Mouse (Mus musculus) right cerebral cortex, postnatal 14 days (tissue): ENCODE results near the gene Churc1.
A peak's percentile ranks its signal among the peaks of the same experiment; 100 is the strongest.
"Not testable (repeated sequence)": the region's sequence is repeated elsewhere in the genome, so short reads cannot be mapped to it uniquely, and the experiment has no call there.

Experiments
- DNase-seq: peaks from one replicate; pipeline ENCODE4 v3.0.0; 2022

Churc1 gene

DNA sequence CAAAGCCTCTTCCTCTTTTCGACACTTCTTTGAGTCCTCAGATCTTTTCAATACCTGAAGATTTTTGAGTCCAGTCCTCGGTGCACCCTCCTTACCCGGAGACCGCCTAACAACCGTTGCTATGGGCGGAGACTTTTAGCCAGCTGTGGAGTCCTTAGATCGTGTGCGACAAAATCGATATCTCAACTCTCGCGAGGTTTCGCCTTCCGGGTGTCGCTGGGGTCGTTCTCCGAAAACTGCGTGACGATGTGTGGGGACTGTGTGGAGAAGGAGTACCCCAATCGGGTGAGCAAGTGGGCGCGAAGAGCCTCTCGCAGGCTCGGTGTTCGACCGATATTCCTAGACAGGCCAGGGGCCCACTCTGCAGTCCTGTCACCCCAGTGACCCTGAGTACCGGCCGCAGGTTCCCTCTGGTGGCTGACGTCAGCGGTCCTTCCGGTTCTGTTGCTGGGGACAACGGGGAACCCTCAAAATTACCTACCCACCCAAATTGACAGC is at the start of gene Churc1, which contains the start of gene Fntb:
Gene Churc1 (plus strand): TSS at position 185 of the 498 bp plus-strand sequence.
Gene Fntb (plus strand): TSS at position 236 of the 498 bp plus-strand sequence.
- DNase-seq, result peak; percentile 87

DNA sequence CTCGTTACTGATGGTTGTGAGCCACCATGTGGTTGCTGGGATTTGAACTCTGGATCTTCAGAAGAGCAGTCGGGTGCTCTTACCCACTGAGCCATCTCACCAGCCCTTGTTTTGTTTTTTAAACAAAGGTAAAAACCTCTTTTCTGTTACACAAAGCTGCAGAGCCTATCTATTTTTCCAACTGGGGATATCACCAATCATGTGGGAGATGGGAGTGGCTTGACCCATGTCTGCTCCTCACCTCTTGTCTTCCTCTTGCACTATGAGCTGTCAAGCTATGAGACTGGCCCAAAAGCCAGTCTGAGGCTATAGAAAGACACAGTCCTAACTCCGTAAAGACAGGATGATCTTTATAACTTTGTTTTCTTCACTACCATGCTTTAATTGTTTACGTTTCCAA is 47.0 kb upstream of the Churc1 start:
- DNase-seq, result no peak

DNA sequence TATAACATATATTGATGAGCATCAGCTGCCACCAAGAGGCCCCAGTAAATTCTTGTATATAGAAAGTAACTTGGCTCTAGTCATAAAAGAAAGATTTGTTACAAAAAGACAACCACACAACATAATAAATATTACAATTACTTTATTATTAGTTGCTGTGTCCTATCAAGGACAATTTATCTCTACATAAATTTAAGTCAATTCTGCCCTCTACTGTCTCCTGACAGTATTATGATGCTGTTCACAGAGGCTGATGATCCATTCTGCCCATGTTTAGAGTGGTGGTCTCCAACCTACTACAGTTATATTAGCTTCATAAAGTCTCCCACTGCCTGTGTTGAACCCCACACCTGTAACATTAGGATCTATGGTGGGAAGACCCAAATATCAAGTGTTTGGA is 44.8 kb upstream of the Churc1 start:
- DNase-seq, result no peak

DNA sequence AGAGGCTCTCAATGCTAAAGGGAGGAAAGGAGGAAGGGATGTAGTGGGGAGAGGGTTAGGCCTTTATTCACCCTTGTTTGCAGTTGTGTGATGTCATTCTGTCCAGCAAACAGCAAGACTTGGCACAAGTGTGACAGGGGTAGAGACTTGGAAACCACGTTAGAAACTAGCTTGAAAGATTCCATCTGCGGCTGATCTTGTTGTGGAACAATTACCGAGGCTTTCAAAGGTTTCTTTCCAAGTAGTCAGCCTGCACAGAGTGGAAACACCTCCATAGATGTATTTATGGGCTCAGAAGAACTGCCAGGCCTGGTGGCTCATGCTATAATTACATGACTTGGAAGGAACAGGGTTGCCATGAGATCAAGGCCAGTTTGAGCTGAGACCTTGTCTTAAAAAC is 43.3 kb upstream of the Churc1 start:
- no peak for DNase-seq

DNA sequence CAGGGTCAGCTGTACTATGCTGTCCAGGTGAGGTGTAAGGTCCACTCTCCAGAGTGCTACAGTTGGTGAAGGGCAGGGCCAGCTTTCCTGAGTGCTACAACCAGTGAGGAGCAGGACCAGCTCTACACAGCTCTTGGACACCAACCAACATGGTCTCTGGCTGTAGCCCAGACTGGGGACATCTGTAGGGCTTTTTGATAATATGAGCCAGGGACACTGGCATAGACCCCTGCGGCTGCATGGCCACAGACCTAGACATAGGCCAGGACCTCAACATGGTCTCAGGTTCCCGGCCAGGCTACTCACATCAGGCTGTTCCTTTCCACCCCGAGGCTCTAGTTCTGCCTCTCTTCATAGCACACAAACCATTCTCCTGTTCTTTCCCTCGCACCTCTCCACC is 37.4 kb upstream of the Churc1 start:
- DNase-seq, result no peak

DNA sequence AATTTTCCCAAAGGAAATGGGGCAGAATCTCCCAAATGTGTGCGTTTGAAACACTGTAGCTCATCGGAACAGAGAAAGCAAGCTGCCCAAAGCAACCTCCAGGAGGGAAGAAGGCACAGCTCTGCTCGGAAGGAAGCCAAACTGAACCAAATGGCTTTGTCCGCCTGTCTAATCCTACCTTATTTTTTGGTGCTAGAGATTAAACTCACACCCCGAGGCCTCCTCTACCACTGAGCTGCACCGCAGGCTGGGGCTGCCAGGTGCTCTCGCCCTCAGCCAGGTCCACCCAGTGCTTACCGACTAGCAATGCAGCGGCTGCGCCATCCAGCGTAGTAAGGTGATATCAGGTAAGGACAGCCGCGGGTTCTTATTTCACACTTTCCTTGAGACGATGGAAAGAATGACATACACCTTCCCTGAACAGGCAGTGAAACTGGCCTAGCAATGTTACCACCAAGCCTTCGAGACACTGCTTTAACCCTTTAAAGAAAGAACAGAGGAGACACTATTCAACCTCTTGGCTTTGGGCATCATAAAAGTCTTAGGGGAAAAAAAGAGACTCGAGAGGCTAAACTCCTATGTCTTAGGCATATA is 14.4 kb upstream of the Churc1 start:
- DNase-seq, result no peak

DNA sequence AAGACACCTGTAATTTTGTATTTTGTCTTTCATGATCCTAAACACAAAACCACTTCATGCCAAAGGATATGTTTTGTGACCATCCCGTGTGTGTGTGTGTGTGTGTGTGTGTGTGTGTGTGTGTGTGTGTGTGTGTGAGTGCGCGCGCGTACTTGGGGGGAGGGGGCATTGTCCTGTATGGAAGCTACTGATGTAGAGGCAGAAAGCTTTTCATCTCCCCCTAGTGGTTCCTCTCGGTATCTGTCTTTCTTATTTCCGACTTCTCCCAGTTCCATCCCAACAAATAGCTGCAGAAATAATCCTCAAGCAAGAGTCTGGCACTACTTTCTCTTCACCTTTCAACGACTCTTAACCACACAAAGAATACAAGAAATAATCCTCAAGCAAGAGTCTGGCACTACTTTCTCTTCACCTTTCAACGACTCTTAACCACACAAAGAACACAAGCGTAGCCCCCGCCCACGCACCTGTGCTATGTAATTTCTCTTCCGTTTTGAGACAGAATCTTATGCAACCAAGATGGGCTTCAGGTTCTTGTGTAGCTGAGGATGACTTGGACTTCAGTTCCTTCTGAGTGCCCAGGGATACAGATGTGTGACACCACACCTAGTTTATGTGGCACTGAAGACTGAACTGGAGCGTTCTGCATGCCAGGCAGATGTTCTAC is 12.6 kb upstream of the Churc1 start:
- peak; percentile 17 for DNase-seq

DNA sequence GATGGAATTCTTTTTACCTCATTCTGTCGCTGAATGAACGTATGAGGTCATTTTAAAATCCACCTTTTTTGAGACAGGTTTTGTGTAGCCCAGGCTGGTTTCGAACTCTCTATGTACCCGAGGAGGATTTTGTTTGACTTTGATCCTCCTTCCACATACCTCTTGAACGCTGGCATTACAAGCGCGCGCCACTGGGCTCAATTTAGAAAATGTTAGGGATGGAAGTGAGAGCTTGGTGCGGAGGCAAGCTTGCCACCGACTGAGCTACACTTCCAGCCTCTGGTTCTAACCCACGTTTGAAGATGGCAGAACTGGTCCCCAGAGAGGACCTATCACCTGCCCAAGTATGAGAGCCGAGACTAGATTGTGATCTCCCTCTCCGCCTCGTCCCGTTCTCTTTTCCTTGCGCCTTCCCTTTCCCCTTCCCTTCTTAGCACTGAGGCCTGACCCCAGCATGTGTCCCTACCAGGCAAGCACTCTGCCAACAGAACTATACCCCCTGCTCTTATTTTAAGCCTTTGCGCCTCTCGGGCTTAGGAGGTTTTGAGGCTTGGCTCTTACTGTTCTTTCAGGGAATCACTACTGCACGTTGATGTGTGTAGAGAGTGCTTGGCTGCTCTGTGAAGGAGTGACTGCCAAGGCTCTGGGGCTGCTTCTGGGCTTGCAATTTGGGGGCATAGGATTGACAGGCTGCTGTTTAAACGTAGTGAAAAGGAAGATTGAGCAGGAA is 728 bp downstream of the Churc1 start:
- DNase-seq, result peak; percentile 34

DNA sequence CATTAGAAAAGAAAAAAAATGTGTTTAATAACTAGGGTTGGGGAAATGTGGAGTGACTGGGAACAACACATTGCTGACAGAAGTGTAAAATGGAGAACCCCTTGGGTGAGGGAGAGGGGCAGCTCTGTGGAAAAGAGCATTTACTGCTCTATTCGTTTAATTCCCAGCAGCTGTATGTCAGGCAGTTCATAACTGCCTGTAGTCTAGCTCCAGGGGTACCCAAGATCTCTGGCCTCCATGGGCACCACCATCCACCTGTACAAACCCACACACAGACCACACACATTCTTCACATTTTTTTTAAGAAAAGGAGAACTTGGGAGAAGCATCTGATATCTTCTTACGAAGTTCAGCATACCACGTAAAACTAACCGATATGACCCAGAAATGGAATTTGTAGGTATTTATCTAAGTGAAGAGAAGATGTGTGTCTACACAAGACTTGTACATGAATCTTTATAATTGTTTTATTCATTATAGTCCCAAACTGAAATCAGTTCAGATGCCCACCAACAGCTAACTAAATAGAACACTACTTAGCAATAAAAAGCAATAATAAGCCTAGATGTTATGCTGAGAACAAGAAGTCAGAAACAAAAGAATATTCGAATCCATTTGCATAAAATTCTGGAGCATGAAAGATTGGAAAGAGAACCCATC is 5.6 kb downstream of the Churc1 start:
- no peak for DNase-seq

DNA sequence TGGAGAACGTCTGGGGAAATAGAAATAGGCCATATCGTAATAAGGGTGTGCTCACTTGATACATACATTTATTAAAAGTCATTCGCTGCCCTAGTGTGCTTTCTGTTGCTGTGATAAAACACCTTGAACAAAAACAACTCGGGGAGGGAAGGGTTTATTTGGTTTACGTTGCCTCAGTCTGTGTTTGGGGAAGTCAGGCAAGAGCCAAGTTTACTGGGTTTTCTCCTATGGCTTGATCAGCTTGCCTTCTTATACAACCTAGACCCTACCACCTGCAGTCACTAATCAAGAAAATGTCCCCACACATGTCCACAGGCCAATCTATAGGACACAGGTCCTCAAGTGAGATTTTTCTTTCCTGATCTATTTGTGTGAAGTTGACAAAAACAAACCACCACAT is 6.2 kb downstream of the Churc1 start:
- DNase-seq, result no peak

DNA sequence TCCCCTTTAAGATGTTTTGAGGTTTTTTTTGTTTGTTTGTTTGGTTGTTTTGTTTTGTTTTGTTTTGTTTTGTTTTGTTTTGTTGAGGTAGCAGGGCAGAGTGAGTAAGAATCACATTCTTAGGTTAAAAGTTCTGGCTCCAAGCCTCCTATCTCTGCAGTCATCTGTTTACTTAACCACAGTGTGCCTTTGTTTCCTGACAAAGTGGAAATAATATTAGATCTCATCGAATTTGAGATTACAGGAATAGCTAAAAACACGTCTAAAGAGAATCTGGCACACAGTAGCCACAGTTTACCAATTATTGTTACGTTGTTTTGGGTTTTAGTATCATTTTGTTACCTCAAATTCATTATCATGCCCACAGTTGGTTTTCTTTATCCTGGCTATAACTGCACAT is 9.3 kb downstream of the Churc1 start:
- no peak for DNase-seq

DNA sequence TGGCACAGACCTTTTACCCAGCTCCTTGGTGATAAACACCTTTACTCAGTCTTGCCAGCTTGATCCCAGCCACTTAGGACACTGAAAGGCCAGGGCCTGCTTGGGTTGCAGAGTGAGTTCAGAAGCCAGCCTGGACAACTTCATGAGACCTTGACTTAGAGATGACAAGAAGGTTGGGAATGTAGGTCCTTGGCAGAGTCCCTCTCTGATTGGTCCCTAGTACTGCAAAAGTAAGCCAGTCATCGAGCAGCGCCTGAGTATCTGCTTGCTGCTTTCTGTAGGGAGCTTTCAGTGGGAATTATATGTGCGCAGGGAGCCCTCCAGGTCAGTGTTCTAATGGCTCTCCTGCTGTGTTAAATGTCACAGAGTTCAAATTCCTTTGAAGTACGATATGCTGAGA is 9.8 kb downstream of the Churc1 start:
- no peak for DNase-seq

DNA sequence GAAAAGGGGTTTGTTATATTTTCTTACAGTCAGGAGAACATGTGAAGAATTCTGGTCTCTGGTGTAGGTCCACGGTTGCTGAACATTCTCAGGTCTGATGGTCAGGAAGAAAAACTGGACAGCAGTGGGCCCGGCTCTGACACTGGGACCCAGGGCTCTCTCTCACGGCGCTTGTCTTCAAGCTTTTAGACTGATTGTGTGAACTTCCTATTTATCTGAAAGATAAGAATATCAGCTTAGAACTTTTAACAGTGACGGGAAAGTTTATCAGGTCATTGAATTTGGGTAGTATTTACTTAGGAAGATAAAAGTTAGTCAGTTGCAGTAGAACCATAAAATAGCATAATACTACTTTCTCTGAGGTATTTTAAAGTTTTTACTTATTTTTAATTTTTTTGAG is 11.6 kb downstream of the Churc1 start:
- no peak for DNase-seq

DNA sequence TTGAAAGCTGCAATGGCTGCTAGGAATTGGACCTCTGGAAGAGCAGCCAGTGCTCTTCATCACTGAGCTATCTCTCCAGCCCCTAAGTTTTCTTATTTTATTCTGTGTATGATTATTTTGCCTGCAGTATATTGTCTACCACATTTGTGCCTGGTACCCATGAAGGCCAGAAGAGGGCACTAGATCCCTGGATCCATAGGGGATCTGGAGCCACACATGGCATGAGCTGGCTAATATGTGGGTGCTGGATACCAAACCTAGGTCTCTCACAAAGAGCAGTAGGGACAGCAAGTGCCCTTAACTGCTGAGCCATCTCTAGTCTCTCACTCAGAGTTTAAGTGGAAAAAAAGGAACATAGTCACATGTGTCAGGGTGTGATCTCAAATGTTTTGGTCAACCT is 12.5 kb downstream of the Churc1 start:
- DNase-seq, result no peak

DNA sequence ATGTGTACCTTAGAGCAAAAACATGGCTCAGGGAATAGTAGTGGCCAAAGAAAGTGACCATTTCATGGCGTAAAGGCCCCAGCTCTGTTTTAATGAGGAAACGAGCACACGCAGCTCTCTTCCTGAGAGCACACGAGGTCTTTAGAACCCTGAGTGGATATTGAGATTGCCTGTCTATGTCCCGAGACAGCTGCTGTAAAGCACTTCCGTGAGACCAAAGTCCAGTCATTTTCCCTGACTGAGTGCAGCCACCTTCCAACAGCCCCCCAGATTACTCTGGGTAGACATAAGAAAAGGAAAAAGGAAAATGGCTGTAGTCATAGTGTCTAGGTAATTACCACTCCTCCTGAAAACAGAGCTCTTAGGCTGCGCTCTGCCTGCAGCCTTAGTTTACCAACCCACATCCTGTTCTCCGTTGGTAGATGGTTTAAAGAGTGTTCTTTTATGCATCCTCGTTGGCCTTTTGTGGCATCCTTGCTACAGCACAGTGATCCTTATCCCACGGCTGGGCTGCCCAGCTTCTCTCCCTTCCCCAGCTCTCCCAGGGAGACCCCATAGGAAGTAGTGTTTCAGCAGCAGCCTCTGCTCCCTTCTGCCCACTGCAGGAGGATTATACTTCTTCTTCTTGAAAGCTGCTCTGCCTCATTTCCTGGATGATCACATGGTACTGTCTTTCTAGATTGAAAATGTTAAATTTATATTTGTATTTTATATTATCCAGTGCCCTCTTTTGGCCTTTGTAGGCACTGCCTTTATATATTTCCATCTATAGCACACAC is 13.2 kb downstream of the Churc1 start:
- no peak for DNase-seq

DNA sequence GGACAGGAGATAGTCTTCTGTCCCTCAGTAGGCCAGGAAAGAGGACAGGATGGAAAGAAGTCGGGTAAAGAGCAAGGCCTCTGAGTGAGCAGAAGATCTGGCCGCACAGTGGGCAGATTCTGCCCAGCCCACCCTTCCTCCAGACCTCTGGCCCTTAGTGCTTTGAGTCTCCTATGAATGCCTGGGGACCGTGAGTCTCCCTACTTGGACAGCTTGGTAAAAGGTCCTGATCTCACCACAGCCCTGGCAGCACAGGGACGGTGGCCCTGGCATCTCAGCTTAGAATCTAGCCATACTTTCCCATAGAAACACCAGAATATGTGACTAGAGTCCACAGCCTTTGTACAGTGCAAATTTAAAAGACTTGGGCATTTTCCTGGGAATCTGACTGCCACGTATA is 14.6 kb downstream of the Churc1 start:
- no peak for DNase-seq

DNA sequence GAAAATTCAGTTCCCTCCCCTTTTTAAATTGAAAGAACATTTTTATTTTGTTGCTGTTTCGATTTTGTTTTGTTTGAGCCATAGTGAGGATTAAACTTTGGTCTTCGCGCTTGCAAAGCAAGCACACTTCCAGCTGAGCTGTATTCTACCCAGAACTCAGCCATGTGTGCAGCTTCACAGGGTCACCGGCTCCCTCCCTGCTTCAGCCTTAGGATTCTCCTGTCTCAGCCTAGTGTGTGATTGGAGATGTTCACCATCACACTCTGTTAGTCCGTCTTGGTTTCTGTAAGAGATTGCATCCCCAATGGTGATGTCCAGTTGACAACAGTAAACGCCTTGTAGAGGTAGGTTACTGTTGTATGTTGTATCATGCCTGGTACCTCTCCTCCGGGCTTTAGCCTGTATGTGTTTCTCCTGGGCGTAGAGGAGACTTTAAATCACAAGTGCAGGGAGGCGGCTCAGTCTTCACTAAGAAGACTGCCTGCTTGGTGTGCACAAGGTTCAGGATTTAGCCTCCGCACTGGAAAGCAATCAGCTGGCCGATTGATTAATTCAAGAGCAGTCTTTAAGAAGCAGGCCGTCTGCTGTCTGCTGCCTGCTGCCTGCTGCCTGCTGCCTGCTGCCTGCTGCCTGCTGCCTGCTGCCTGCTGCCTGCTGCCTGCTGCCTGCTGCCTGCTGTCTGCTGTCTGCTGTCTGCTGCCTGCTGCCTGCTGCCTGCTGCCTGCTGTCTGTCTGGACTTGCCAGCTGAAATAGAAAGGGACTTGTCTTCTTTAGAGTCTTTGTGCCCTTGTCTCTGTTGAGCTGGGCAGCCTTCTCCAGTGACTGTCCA is 15.5 kb downstream of the Churc1 start:
- DNase-seq, result peak; percentile 12

DNA sequence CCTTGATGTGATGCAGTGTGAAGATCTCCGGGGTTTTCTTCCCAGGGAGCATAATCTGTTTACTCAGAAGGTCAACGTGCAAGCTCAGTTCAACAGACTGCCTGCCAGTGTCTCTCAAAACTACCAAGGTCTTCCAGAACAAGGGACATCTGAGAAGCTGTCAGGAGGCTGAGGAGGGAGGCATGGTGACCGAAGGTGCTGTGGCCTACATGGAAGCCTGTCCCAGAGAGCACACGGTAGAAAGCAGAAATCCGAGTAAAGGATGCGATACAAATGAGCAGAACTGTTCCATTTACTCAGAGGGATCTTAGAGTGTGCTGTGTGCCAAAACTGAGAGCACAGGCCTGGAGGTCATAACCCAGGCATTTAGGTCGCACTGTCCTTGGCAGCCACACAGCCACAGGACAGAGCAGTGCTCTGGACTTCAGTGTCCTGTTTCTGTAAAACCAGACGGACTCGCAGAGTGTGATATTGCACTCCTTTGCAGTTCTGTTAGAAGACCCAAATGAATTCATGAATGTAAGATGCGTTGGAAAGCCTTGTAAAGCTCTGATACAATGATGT is 18.8 kb downstream of the Churc1 start:
- DNase-seq, result no peak

DNA sequence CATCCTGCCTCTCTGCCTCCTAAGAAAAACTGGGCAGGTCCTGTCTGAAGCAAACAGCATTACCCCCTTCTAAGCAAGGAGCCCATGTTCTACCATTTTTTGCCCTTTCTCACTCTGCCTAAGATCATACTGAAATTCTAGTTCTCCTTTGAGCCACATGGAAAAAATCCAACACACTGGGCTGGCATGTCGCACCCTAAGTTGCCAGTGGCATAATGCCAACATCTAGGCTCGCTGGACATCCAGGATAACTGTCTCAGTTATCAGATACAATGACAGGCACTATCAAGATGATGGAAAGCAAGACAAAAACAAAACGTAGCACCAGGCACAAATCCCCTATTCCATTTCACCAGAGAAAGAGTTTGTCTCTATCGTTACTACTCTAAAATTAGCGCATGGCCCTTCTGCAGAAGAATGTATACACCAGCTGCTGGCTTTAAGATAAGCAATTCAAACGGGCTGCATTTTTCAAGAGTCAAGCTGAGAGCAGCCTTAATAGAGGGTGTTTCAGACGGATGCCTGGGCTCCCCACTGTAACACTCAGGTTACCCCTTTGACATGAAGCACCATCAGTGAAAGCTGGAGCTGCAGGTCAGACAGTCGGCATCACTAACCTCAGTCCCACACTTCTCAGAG is 25.2 kb downstream of the Churc1 start:
- no peak for DNase-seq

DNA sequence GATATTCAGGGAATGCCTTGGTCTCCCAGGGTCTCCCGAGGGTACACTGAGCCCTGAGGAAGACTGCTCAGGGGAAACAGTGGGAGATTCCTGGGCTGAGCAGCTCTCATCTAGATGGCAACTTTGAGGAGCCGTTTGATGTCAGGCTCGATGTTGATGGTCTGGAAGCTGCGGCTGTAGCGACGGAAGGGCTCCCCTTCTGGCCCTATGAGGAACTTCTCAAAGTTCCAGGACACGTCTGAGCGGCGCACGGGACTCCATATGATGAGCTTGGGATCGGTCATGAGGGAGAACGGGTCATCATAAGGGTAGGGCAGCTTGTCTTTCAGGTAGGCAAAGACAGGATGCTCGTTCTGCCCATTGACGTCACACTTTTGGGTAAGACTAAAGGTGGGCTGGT is 27.2 kb downstream of the Churc1 start:
- DNase-seq, result not testable (repeated sequence)

DNA sequence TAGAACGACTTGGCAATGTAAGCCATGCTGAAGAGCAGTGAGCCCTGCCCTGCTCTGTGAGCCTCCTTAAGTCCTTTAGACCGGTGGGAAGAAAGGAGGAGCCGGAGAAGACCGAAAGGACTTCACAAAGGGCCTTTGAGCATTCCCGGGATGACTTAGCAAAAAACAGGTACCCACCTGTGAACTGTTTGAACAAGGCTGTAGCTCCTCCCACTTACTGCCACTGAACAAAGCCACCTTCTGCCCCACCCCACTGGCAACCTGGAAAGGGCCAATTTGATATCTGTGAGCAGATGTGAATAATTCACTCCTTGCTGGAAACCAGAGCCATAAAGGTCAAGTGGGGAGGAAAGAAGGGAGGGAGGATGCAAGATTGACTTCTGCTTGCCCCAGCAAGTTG is 30.0 kb downstream of the Churc1 start, which contains the start of gene Gpx2:
Gene Gpx2 (minus strand): TSS at position 205 of the 400 bp plus-strand sequence.
- DNase-seq, result no peak
